Mouse (Mus musculus) midbrain, postnatal 0 days (tissue): ENCODE measurements around the gene Apobec1. TPM values are rescaled to one million over a fixed set of nuclear protein-coding genes. Genes with fewer than 3 reads are reported as not detected.

ENCODE experiments used
- ATAC-seq: fragments of 200-750 bp; cut with Nextera tagmentation; 2 replicates; pipeline ENCODE4 v1.8.0; 2017; ENCODE audit warnings: moderate number of reproducible peaks, mild to moderate bottlenecking, moderate TSS enrichment, moderate library complexity; ENCODE audit not compliant: low FRiP score
- DNase-seq: peaks from one replicate; pipeline ENCODE4 v3.0.0-alpha.2; 2015; ENCODE audit warnings: low spot score
- H3K27ac ChIP-seq: fragments of 300-500 bp; sonication (generic); 2 replicates; pipeline ENCODE4 v1.5.1; 2014; ENCODE audit warnings: low read depth, mild to moderate bottlenecking, low read length, mixed read lengths
- H3K27me3 ChIP-seq: fragments of 300-500 bp; sonication (generic); 2 replicates; pipeline ENCODE4 v1.6.1; 2014; ENCODE audit warnings: low read length, control low read depth, mixed read lengths; ENCODE audit not compliant: insufficient read depth
- H3K36me3 ChIP-seq: fragments of 300-500 bp; sonication (generic); 2 replicates; pipeline ENCODE4 v1.6.1; 2014; ENCODE audit warnings: low read length, control low read depth, mixed read lengths; ENCODE audit not compliant: insufficient read depth
- H3K4me1 ChIP-seq: fragments of 300-500 bp; sonication (generic); 2 replicates; pipeline ENCODE4 v1.6.1; 2014; ENCODE audit warnings: mild to moderate bottlenecking, control low read depth, antibody characterized with exemption, low read length, mixed read lengths; ENCODE audit not compliant: insufficient read depth
- H3K4me2 ChIP-seq: fragments of 300-500 bp; sonication (generic); 2 replicates; pipeline ENCODE4 v1.6.1; 2014; ENCODE audit warnings: low read depth, mild to moderate bottlenecking, low read length, mixed read lengths; ENCODE audit not compliant: poor library complexity, severe bottlenecking
- H3K4me3 ChIP-seq: fragments of 300-500 bp; sonication (generic); 2 replicates; pipeline ENCODE4 v1.5.1; 2014; ENCODE audit warnings: low read depth, mild to moderate bottlenecking, low read length, moderate library complexity
- H3K9ac ChIP-seq: fragments of 300-500 bp; sonication (generic); replicated peaks from 2 replicates; pipeline ENCODE4 v1.6.1; 2014; ENCODE audit warnings: mild to moderate bottlenecking, low read length, moderate library complexity, mixed read lengths; ENCODE audit not compliant: poor library complexity, severe bottlenecking
- H3K9me3 ChIP-seq: fragments of 300-500 bp; sonication (generic); 2 replicates; pipeline ENCODE4 v1.6.1; 2016; ENCODE audit warnings: low read length, control low read depth
- CTCF ChIP-seq: IDR thresholded peaks from 2 replicates; pipeline ENCODE4 v1.5.1; 2016; ENCODE audit warnings: antibody characterized with exemption, mild to moderate bottlenecking
- WGBS: fragments of 180-500 bp; shearing (Covaris S2); extraction: QIAGEN DNeasy Blood & Tissue Kit; methylation state at CpG from one replicate; pipeline ENCODE4 v1.1.7; 2014; 5-methylcytosine and 5-hydroxymethylcytosine counted together
- polyA plus RNA-seq: library from polyadenylated mRNA; unstranded; fragments of >200 nt; fragmentation: Nextera tagmentation; extraction: Ambion mirVana; gene quantifications from 2 replicates; pipeline ENCODE4 v1.2.1, GENCODE M21; 2015
- total RNA-seq: library from RNA; depleted of rRNA; stranded (reverse); fragments of >200 nt; gene quantifications from 2 replicates; pipeline ENCODE4 v1.2.3, GENCODE M21; 2014

Apobec1 gene
- total and polyA plus RNA-seq, 2 experiments from 2014 or later, result 0.88 to 2.1 TPM

DNA sequence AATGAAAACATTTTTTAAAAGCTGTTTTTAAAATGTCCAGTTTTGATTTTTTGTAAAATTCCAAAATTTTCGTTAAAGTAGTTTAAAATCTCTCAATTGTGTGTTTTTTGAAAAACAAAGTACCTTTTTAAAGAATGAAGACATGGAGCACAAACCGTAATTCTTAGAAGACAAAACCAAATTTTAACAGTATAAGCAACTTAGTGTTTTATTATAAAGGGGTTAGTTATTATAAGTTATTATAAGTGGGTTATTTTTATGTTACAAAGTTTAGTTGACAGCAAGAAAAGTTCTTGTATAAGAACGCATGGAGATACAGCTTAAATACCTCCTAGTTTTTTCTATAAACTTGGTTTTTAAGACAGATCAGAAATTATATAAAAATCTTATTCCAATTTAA lies 629 bp downstream of the Apobec1 start:
- ATAC-seq, result no peak
- 91% methylated on average over 3 of the region's 3 CpGs for WGBS

DNA sequence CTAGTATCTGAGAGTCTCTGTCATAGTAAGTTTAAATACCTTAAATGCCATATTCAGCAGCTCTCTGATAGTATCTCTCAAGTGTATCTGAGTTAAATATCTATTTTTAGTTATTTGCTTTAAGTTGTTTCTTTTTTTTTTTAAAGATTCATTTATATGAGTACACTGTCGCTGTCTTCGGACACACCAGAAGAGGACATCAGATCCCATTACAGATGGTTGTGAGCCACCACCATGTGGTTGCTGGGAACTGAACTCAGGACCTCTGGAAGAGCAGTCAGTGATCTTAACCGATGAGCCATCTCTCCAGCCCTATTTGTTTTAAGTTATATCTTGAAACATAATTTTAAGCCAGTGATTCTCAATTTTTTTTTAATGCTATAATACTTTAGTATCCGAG lies 1.2 kb downstream of the Apobec1 start:
- TF ChIP-seq CTCF, result no peak
- H3K9me3 ChIP-seq, result no peaks in the 10 kb centered on the region
- no peak overlapping the region for H3K27ac ChIP-seq
- H3K27me3 ChIP-seq, result no peaks in the 10 kb centered on the region
- WGBS, result 94% methylated on average over 4 of the region's 4 CpGs
- H3K36me3 ChIP-seq, result no peaks in the 10 kb centered on the region
- H3K9ac ChIP-seq, result no peak overlapping the region
- DNase-seq, result no peak
- no peaks in the 10 kb centered on the region for H3K4me1 ChIP-seq
- no peak for ATAC-seq
- H3K4me3 ChIP-seq, result no peak overlapping the region
- H3K4me2 ChIP-seq, result no peak overlapping the region

More for the DNA sequence above, 629 bp downstream of the Apobec1 start:
- Histone ChIP-seq H3K36me3 (no peaks in the 10 kb centered on the region), H3K9me3 (no peaks in the 10 kb centered on the region), H3K4me1 (no peaks in the 10 kb centered on the region), H3K27ac (no peak overlapping the region), H3K27me3 (no peaks in the 10 kb centered on the region), H3K9ac (no peak overlapping the region), H3K4me2 (no peak overlapping the region), H3K4me3 (peak overlapping the region; percentile 39; the same call in 1 of the 2 replicates)
- no peak for DNase-seq
- TF ChIP-seq CTCF, result no peak

DNA sequence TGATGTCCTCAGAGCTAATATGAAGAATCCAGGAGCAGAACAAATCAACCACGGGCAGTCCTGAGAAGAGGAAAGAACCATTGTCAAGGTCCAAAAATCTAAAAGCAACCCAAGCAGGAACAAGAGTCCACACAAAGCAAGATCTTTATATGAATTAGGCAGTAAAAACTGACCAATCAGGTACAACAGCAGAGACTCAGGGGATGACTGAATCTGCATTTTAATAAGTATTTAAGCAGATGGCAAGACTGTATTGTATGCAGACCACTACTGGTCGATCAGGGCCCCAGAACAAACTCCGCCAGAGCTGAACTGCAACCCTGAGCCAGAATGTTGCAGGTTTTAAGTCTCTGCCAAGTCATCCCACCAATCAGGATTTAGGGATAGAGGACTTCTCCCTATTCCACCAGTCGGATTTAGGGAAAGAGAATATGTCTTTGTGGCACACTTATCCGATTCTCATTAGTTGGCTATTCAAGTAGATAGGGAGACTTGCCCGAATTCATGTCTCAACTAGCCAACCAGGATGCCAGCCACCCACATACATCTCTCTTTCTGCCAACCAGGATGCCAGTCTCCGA lies 2.1 kb downstream of the Apobec1 start:
- Histone ChIP-seq H3K4me3 (no peak overlapping the region), H3K27me3 (no peaks in the 10 kb centered on the region), H3K9me3 (no peaks in the 10 kb centered on the region), H3K9ac (no peak overlapping the region), H3K4me2 (no peak overlapping the region), H3K27ac (no peak overlapping the region), H3K36me3 (no peaks in the 10 kb centered on the region), H3K4me1 (no peaks in the 10 kb centered on the region)
- DNase-seq (no peak), ATAC-seq (no peak)
- no peak for TF ChIP-seq CTCF
- WGBS, result 73% methylated on average over 7 of the region's 7 CpGs

DNA sequence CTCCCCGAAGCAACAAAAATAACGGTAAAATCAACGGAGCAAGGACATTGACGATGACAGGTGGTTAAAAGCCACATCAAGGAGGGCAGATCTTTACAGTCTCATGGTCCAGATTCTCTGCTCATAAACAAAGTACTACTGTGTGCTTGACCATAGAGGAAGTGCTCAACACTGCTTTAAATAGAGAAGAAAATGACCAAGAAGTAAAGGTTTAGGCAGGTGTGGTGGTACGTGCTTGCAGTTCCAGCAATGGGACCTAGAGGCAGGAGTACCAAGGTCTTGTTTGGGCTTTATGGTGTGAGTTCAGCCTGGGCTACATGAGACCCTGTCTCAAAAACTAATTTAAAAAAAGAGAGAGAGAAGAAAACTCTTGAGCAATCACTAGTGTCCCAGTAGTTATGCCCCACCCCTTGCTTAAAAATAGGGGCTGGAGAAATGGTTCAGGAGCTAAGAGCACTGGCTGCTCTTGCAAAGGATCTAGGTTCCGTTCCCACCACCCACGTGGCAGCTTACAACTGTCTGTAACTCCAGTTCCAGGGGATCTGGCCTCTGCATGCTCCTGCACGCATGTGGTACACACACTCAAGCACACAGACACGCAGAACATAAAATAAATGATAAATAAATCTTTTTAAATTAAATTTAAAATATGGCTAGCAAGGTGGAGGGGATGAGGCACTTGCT lies 3.0 kb downstream of the Apobec1 start:
- TF ChIP-seq CTCF, result no peak
- ATAC-seq (no peak), DNase-seq (no peak)
- Histone ChIP-seq H3K36me3 (no peaks in the 10 kb centered on the region), H3K27me3 (no peaks in the 10 kb centered on the region), H3K4me2 (no peak overlapping the region), H3K9me3 (no peaks in the 10 kb centered on the region), H3K9ac (no peak overlapping the region), H3K4me3 (no peak overlapping the region), H3K27ac (no peak overlapping the region), H3K4me1 (no peaks in the 10 kb centered on the region)
- WGBS, result 92% methylated on average over 9 of the region's 9 CpGs

DNA sequence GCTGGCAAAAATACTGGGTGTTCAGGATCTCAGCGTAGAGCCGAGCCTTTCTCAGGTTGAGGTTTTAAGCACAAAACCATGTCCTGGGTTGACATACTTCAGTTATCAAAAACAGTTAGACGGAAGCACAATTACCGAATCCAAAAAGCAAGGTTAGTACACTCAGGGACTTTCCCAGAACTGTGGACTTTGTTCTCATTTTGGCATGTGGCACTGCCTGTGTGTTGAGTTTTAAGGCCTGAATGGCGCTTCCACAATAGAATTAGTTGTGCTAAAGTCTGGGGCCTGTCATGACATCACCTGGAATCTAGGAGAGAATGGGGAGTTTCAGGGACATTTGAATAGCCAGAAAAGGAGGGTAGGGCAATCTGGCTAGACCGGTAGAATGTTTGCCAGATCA lies 3.8 kb downstream of the Apobec1 start:
- Histone ChIP-seq H3K9ac (no peak overlapping the region), H3K36me3 (no peaks in the 10 kb centered on the region), H3K4me1 (no peaks in the 10 kb centered on the region), H3K4me3 (no peak overlapping the region), H3K9me3 (no peaks in the 10 kb centered on the region), H3K27ac (no peak overlapping the region), H3K4me2 (no peak overlapping the region), H3K27me3 (no peaks in the 10 kb centered on the region)
- TF ChIP-seq CTCF, result no peak
- no peak for ATAC-seq
- 74% methylated on average over 6 of the region's 6 CpGs for WGBS
- DNase-seq, result no peak

DNA sequence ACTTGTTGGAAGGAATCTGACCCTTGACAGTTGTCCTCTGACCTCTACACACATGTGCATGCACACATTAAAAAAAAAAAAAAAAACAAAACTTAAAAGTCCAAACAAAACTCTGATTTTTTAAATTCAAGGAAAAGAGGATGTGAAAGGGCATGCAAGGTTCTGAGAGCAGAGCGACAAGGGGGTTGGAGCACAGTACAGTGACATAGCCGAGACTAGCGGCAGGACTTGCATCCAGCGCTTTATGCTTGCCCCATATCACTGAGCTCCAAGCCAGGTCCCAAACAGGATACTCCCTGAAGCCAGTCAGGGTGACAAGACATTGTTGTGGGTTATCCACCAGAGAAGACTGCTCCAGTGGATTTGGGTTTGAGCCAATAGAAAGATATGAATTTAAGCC lies 4.2 kb downstream of the Apobec1 start:
- H3K27ac ChIP-seq, result no peak overlapping the region
- H3K36me3 ChIP-seq, result no peaks in the 10 kb centered on the region
- H3K4me1 ChIP-seq, result no peaks in the 10 kb centered on the region
- H3K9me3 ChIP-seq, result no peaks in the 10 kb centered on the region
- no peak overlapping the region for H3K9ac ChIP-seq
- no peaks in the 10 kb centered on the region for H3K27me3 ChIP-seq
- no peak for ATAC-seq
- DNase-seq, result no peak
- 97% methylated on average over 4 of the region's 4 CpGs for WGBS
- no peak overlapping the region for H3K4me3 ChIP-seq
- TF ChIP-seq CTCF, result no peak
- H3K4me2 ChIP-seq, result no peak overlapping the region
